ENCODE assay signal across 17 mouse cellular contexts in the genomic region with DNA sequence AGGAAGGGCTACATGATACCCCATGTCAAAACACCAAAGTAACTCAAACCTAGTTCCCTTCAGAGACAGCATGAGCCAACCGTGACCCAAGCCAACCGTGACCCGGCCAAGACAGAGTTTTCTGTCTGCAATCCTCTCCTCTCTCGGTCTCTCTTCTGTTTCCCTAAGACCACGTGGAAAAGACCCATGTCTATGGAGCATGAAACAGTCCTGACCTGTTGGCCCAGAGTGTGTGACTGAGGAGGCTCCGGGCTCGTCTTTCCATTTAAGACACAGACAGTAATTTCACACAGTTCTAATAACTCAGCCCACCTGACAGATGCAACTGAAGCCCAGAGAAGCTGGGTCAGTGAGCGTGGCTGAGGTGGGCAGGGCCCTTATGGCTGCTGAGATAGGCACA.
"Had no signal": no experiment of that assay in that cellular context is flagged by ENCODE, and none has a peak within 500 bp of the region (broad histone marks: within the 10 kb centered on the region; RNA-seq: fewer than 3 reads in every experiment).

No protein-coding gene starts in this region.

- ATAC-seq: forebrain, postnatal 0 days; hindbrain, postnatal 0 days had no signal

- H3K27me3 ChIP-seq: forebrain, embryonic 15.5 days; heart, embryonic 13.5 days; heart, embryonic 15.5 days; hindbrain, embryonic 15.5 days; limb, embryonic 13.5 days; limb, embryonic 15.5 days; liver, embryonic 12.5 days had no signal

- H3K9ac ChIP-seq: forebrain, embryonic 15.5 days; forebrain, postnatal 0 days; heart, embryonic 15.5 days; hindbrain, embryonic 15.5 days; limb, embryonic 13.5 days; limb, embryonic 15.5 days; liver, embryonic 12.5 days; liver, embryonic 14.5 days had no signal

- H3K4me3 ChIP-seq: forebrain, embryonic 15.5 days; heart, adult 2 months; heart, embryonic 13.5 days; heart, embryonic 15.5 days; hindbrain, embryonic 15.5 days; limb, embryonic 13.5 days; limb, embryonic 15.5 days; liver, embryonic 12.5 days had no signal

- H3K4me2 ChIP-seq: forebrain, embryonic 15.5 days; heart, embryonic 11.5 days; heart, embryonic 13.5 days; heart, embryonic 15.5 days; hindbrain, embryonic 15.5 days; limb, embryonic 13.5 days; limb, embryonic 15.5 days; liver, embryonic 12.5 days had no signal

- H3K9me3 ChIP-seq: forebrain, embryonic 15.5 days; heart, embryonic 13.5 days; heart, embryonic 15.5 days; hindbrain, embryonic 15.5 days; limb, embryonic 13.5 days; limb, embryonic 15.5 days; liver, embryonic 12.5 days had no signal

- H3K36me3 ChIP-seq: forebrain, embryonic 15.5 days; heart, embryonic 15.5 days; hindbrain, embryonic 15.5 days; limb, embryonic 13.5 days; limb, embryonic 15.5 days; liver, embryonic 12.5 days had no signal

- DNase-seq: forebrain, postnatal 0 days; gastrocnemius, postnatal 36 days; heart, adult 2 months; kidney, adult 11 months; layer of hippocampus, adult 9-11 months; layer of hippocampus, postnatal 36 days; left cerebral cortex, postnatal 4 days had no signal

- H3K27ac ChIP-seq: forebrain, embryonic 15.5 days; heart, embryonic 13.5 days; heart, embryonic 15.5 days; hindbrain, embryonic 15.5 days; hindbrain, postnatal 0 days; limb, embryonic 13.5 days; limb, embryonic 15.5 days; liver, embryonic 12.5 days; liver, embryonic 14.5 days had no signal
